Mouse (Mus musculus) kidney, postnatal 0 days (tissue): ENCODE measurements around the gene Fat3. TPM values are rescaled to one million over a fixed set of nuclear protein-coding genes. Genes with fewer than 3 reads are reported as not detected.

ENCODE experiments used
- ATAC-seq: fragments of 200-750 bp; cut with Nextera tagmentation; replicated peaks from 2 replicates; pipeline ENCODE4 v1.8.0; 2017; ENCODE audit warnings: low read depth, moderate number of reproducible peaks, moderate TSS enrichment, moderate library complexity; ENCODE audit not compliant: low FRiP score
- DNase-seq: peaks from one replicate; pipeline ENCODE4 v3.0.0-alpha.2; 2016; ENCODE audit warnings: low spot score
- H3K27ac ChIP-seq: fragments of 300-500 bp; sonication (generic); 2 replicates; pipeline ENCODE4 v1.5.1; 2014; ENCODE audit warnings: mild to moderate bottlenecking
- H3K27me3 ChIP-seq: fragments of 300-500 bp; sonication (generic); 2 replicates; pipeline ENCODE4 v1.6.1; 2014; ENCODE audit warnings: low read length, mixed read lengths; ENCODE audit not compliant: insufficient read depth
- H3K36me3 ChIP-seq: fragments of 300-500 bp; sonication (generic); 2 replicates; pipeline ENCODE4 v1.6.1; 2014; ENCODE audit warnings: low read length, mixed read lengths; ENCODE audit not compliant: insufficient read depth
- H3K4me1 ChIP-seq: fragments of 300-500 bp; sonication (generic); replicated peaks from 2 replicates; pipeline ENCODE4 v1.6.1; 2014; ENCODE audit warnings: antibody characterized with exemption, low read length, mixed read lengths; ENCODE audit not compliant: insufficient read depth
- H3K4me2 ChIP-seq: fragments of 300-500 bp; sonication (generic); 2 replicates; pipeline ENCODE4 v1.6.1; 2014; ENCODE audit warnings: mild to moderate bottlenecking, low read length, moderate library complexity, mixed read lengths
- H3K4me3 ChIP-seq: fragments of 300-500 bp; sonication (generic); replicated peaks from 2 replicates; pipeline ENCODE4 v1.5.1; 2014; ENCODE audit warnings: low read depth, low read length
- H3K9ac ChIP-seq: fragments of 300-500 bp; sonication (generic); 2 replicates; pipeline ENCODE4 v1.6.1; 2014; ENCODE audit warnings: low read depth, low read length
- H3K9me3 ChIP-seq: fragments of 300-500 bp; sonication (generic); replicated peaks from 2 replicates; pipeline ENCODE4 v1.6.1; 2016; ENCODE audit warnings: low read length, inconsistent platforms, mixed read lengths
- CTCF ChIP-seq: IDR thresholded peaks from 2 replicates; pipeline ENCODE4 v1.5.1; 2016; ENCODE audit warnings: antibody characterized with exemption, low read depth, mild to moderate bottlenecking, moderate library complexity
- WGBS: fragments of 180-500 bp; shearing (Covaris S2); extraction: QIAGEN DNeasy Blood & Tissue Kit; methylation state at CpG from one replicate; pipeline ENCODE4 v1.1.7; 2014; 5-methylcytosine and 5-hydroxymethylcytosine counted together
- polyA plus RNA-seq: library from polyadenylated mRNA; unstranded; fragments of >200 nt; fragmentation: Nextera tagmentation; extraction: Ambion mirVana; gene quantifications from 2 replicates; pipeline ENCODE4 v1.2.1, GENCODE M21; 2015

Fat3 gene
- polyA plus RNA-seq, 1 experiment from 2014 or later: 1.5 TPM

GRCm38 (mm10) chr9:16214731-16215681, 286.1 kb downstream of the Fat3 start:
- no peak overlapping the region for H3K4me2 ChIP-seq
- H3K27ac ChIP-seq: peak overlapping the region; percentile 47; the same call in 1 of the 2 replicates
- peaks cover 9% of the 10 kb centered on the region for H3K4me1 ChIP-seq
- no peak overlapping the region for H3K4me3 ChIP-seq
- no peak for TF ChIP-seq CTCF
- 47% methylated on average over 7 of the region's 7 CpGs for WGBS
- peak; percentile 70 for DNase-seq
- no peaks in the 10 kb centered on the region for H3K9me3 ChIP-seq
- no peaks in the 10 kb centered on the region for H3K27me3 ChIP-seq
- H3K36me3 ChIP-seq: no peaks in the 10 kb centered on the region
- ATAC-seq: peak; percentile 77
- H3K9ac ChIP-seq: no peak overlapping the region

DNA sequence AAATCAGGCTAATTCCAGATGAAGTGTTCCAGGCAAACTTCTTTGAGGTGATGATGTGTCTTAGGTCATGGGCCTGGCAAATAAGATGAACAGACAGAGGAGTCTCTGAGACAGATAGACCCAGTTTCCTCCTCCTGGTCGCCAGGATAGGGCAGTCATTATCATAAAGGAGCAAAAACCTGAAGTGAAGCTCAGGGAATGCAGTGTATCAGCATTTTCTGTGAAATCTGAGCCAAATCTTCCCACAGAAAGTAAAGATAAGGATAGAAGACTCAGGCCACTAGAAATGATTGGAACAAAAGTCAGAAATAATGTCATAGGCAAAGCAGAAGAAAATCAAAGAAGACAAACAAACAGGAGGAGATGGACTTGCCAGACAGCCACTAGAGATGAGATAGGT, 287.8 kb downstream of the Fat3 start:
- Histone ChIP-seq H3K4me3 (no peak overlapping the region), H3K27me3 (no peaks in the 10 kb centered on the region), H3K27ac (no peak overlapping the region), H3K36me3 (no peaks in the 10 kb centered on the region), H3K4me1 (peaks cover 9% of the 10 kb centered on the region), H3K4me2 (no peak overlapping the region), H3K9me3 (no peaks in the 10 kb centered on the region), H3K9ac (no peak overlapping the region)
- TF ChIP-seq CTCF: no peak
- DNase-seq (no peak), ATAC-seq (no peak)
- whole genome bisulfite sequencing: 46% methylated on average over 1 of the region's 1 CpGs

DNA sequence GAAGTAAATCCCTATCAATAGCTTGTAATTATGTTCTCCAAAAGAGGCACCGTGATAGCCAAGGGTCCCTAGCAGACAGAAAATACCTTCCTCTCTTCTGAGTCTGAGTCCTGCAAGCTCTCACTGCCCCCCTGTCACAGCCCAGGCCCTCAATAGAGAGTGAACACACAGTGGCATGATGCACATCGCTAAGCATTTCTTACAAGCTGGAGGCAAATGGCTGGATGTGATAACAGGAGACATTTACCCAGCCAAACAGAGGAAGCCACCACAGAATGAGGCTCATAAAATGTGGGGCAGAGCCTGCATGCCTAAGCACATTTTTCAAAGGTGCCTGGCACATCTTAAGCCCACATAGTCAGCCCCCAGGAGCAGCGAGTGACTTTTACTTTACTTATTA, 288.5 kb downstream of the Fat3 start:
- Histone ChIP-seq H3K27me3 (no peaks in the 10 kb centered on the region), H3K4me1 (peaks cover 9% of the 10 kb centered on the region), H3K4me3 (no peak overlapping the region), H3K36me3 (no peaks in the 10 kb centered on the region), H3K9ac (no peak overlapping the region), H3K9me3 (no peaks in the 10 kb centered on the region), H3K27ac (no peak overlapping the region), H3K4me2 (no peak overlapping the region)
- DNase-seq: no peak
- WGBS: 45% methylated on average over 3 of the region's 3 CpGs
- TF ChIP-seq CTCF: no peak
- ATAC-seq: no peak

- Histone ChIP-seq H3K9me3 (no peaks in the 10 kb centered on the region), H3K4me3 (no peak overlapping the region), H3K27ac (no peak overlapping the region), H3K4me1 (peaks cover 9% of the 10 kb centered on the region), H3K4me2 (no peak overlapping the region), H3K9ac (no peak overlapping the region), H3K27me3 (no peaks in the 10 kb centered on the region), H3K36me3 (no peaks in the 10 kb centered on the region)
- DNase-seq (no peak), ATAC-seq (no peak)
- no peak for TF ChIP-seq CTCF
- WGBS: 84% methylated on average over 4 of the region's 4 CpGs
These were observed 288.9 kb downstream of the Fat3 start for GRCm38 (mm10) chr9:16212163-16212562.

- Histone ChIP-seq H3K27ac (no peak overlapping the region), H3K4me1 (peaks cover 9% of the 10 kb centered on the region), H3K4me2 (no peak overlapping the region), H3K4me3 (no peak overlapping the region), H3K9me3 (no peaks in the 10 kb centered on the region), H3K9ac (no peak overlapping the region), H3K27me3 (no peaks in the 10 kb centered on the region), H3K36me3 (no peaks in the 10 kb centered on the region)
- DNase-seq (no peak), ATAC-seq (no peak)
- no peak for TF ChIP-seq CTCF
- 66% methylated on average over 3 of the region's 3 CpGs for WGBS
These were observed 289.6 kb downstream of the Fat3 start for GRCm38 (mm10) chr9:16211468-16211867.

DNA sequence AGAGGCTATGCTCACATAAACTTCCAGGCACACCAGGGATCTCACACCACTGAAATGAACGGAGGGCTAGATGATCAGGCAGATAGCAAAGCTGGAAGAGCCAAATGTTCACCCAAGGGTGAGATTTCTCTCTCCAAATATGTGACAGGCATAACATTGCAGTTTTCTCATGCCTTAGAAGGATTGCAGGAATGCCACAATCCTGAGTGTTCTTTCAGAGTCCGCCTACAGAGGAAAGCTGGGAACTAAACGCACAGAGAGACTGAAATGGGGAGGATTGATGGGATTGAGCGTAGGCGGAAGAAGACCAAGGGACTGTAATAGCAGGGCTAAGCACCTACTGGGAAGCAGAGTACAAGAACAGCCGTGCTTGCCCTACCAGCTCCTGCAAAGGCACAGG, 298.8 kb downstream of the Fat3 start:
- TF ChIP-seq CTCF: no peak
- Histone ChIP-seq H3K27me3 (no peaks in the 10 kb centered on the region), H3K4me3 (no peak overlapping the region), H3K4me1 (no peaks in the 10 kb centered on the region), H3K9me3 (no peaks in the 10 kb centered on the region), H3K9ac (no peak overlapping the region), H3K36me3 (no peaks in the 10 kb centered on the region), H3K27ac (no peak overlapping the region), H3K4me2 (no peak overlapping the region)
- WGBS: 78% methylated on average over 6 of the region's 6 CpGs
- DNase-seq (no peak), ATAC-seq (no peak)

DNA sequence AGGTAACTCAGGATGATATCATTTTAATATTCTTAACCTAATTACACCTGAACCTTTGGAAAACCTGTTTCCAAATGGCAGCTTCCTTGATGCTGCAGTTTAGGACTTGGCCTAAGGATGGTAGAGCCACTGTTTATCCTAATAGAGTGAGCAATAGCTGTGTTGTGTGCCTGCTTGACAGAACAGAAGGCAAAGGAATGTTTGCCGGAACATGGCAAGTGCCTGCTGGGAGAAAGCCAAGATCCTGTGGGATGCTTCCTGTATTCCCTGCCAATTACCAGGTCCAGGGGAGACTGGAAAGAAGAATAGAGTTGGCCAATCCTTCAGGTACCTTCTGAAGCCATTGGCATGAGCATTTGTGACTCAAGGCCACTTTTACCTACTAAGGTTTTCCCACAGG, 300.1 kb downstream of the Fat3 start:
- H3K4me1 ChIP-seq: no peaks in the 10 kb centered on the region
- H3K27me3 ChIP-seq: no peaks in the 10 kb centered on the region
- DNase-seq (no peak), ATAC-seq (no peak)
- H3K9me3 ChIP-seq: no peaks in the 10 kb centered on the region
- no peak for TF ChIP-seq CTCF
- no peak overlapping the region for H3K27ac ChIP-seq
- H3K36me3 ChIP-seq: no peaks in the 10 kb centered on the region
- 64% methylated on average over 1 of the region's 1 CpGs for WGBS
- no peak overlapping the region for H3K9ac ChIP-seq
- no peak overlapping the region for H3K4me2 ChIP-seq
- no peak overlapping the region for H3K4me3 ChIP-seq
